Mouse (Mus musculus): ENCODE measurements at regions not wholly inside any gene's neighbourhood (a gene's known extent, or its start where the extent isn't known, plus 50 kb on each side); places are given as distances from the start of the nearest gene placed in this dataset.

DNA sequence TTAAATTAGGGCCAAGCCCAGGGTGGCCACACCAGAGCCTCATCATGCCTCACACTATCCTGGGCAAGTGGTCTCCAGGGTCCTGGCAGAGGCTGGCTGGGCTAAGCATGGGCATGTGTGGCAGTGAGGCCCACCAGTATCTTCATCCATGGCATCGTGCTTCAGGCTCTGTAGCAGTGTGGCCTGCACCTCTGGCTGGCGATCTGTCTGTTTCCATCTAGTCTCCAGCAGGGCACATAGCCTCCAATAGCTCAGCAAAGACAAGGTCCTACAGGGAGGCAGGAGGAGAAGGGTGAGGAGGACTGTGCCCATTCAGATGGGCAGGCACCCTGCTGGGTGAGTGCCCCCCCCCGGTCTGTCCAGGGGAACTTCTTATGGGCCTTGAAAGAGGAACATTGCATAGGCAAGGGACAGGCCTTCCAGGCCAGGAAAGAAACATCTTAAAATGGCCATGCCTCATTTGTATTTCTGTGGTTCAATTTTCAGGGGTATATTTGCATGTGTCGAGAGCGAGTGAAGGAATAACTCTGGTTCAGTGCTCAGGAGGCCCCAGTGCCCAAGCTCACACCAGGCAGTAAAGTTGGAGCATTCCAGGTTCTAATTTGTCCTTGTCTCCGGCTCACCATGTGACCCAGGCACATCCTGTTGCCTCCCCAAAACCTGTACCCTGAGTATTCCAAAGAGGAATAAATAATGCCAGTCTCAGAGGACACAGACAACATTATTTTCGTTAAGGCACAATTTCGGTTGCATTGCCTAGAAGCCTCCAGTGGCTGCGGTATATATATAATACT is 60.4 kb upstream of the Ppara start:
- DNase-seq (ENCODE audit: low spot score in 2 of 2), result no peak

DNA sequence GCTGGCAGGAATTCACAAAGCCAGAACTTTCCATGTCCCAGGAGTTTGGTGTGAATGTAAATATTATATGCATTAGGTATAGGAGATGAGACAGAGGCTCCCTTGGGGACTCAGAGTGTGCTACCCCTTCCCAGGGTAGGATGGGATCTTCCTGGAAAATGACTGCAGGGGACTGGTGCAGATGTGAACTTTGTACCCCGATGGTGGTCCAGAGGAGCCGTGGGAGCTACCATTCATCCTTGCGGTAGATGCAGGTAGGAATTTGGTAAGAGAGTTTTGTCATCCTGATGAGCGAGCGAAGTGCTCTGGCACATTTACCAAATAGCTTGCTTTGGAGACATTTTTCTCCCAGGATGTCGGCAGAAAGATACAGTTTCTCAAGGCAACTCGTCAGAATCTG is 59.7 kb upstream of the Ppara start:
- no peak for DNase-seq (ENCODE audit: low spot score in 2 of 2)

DNA sequence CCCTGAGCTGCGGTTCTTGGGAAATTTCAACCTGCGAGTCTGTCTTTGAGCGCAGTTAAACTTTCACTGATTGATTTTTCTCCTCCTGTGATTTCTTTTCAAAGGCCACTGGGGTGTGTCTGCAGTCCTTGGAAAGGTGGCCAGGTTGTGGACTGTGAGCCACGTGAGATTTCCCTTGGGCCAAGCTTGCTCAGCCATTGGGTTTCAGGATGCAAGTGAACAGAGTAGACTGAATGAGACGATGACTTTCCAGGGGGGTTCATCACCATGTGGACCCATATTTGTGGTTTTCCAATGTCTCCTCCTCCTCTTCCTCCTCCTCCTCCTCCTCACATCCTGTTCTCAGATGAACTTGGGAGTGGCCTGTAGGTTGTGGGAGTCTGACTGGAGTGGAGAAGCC is 59.0 kb upstream of the Ppara start:
- DNase-seq (ENCODE audit: low spot score in 2 of 2), result no peak

DNA sequence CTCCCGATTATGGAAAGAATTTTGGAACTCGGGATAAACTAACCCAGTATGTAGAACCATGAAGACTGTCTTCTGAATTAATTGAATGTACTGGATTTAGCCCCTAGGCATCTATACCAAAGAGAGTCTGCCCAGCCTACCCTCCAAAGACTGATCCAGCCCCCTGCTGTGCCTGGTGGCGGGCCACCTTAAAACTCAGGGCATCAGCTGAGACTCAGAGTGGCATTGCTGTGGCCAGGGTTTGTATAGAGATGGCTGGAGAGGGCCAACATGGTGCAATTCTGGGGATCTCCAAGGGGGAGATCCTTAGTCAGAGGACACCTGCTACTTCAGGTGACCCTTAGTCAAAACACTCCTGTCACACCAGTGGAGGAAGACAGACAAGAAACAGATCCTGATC is 58.6 kb upstream of the Ppara start:
- no peak for DNase-seq (ENCODE audit: low spot score in 2 of 2)

DNA sequence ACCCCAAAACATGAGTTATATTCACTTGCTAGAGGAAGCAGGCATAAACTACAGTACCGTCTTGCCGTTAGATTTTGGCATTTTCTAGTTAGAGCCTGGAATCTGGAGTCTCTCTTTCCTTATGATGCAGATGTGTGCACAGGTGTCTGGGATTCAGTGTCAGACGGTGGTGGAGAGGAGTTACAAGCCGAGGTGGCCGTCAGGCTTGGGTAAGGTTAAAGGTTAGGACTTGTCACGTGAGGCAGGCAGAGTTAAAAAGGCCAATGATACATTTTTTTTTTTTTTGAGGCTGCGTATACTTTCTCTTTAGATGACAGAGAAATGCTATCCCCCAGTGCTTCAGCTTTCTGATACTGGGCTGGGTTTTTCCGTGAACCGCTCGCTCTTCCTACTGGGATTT is 57.9 kb upstream of the Ppara start:
- DNase-seq (ENCODE audit: low spot score in 2 of 2), result no peak

DNA sequence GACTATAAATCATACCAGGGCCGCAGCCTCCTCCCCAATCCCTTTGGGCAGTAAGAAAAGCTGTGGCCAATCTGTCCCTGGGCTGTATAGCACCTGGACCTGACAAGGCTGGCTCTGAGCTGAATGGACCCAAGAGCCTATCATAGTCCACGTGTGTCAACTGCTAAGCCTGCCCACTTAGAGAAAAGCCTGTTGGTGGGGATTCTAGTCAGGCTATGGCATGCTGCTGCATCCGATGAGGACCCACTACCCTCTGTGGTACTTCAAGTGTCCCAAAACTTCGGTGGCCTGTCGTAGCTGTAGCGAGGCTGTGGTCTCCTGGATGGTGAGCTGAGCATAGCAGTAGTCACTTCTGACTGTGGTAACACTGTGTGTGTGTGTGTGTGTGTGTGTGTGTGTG is 57.4 kb upstream of the Ppara start:
- DNase-seq (ENCODE audit: low spot score in 2 of 2), result no peak

DNA sequence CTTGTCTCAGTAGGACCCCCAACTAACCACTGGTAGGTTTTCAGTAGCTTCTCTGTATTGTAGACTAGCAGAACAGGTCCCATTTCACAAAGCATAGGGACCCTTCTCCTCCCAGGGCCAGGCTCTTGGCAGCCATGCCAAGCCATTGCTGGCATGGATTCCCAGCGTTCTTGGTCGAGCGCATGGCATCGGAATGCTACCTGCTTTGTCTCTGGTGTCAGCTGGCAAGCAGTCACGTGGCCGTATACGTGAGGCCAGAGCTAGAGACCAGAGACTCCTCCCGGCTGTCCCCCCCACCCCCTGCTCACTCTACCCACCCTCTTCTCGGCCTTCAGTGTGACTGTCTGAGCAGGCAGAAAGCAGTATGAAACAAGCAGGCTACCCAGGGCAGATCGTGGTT is 56.9 kb upstream of the Ppara start:
- DNase-seq (ENCODE audit: low spot score in 2 of 2), result peak in 1 of 2 experiments; percentile 82

DNA sequence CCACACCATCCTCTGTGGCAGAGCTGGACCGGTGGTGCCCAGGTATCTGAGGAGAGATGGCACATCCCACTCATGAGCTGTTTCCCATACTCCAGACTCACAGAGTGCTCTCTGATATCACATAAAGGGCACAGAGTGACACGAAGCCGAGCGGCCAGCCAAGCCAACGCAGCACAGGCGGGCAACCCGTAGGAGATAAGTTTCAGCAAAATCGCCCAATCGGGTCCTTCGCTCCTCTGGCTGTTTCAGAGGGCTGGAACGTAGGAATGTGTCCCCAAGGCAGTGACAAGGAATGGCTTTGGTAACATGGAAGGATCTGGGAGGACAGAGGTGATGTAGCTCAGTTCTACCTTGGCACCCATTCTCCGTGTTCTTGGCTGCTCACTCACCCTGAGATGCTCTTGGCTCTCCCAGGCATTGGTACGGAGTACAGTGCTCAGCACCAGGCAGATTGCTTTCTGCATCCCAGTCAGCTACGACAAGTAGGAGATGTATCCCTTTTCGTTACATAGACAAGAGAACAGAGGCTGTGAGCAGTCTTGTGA is 56.4 kb upstream of the Ppara start:
- no peak for DNase-seq (ENCODE audit: low spot score in 2 of 2)

DNA sequence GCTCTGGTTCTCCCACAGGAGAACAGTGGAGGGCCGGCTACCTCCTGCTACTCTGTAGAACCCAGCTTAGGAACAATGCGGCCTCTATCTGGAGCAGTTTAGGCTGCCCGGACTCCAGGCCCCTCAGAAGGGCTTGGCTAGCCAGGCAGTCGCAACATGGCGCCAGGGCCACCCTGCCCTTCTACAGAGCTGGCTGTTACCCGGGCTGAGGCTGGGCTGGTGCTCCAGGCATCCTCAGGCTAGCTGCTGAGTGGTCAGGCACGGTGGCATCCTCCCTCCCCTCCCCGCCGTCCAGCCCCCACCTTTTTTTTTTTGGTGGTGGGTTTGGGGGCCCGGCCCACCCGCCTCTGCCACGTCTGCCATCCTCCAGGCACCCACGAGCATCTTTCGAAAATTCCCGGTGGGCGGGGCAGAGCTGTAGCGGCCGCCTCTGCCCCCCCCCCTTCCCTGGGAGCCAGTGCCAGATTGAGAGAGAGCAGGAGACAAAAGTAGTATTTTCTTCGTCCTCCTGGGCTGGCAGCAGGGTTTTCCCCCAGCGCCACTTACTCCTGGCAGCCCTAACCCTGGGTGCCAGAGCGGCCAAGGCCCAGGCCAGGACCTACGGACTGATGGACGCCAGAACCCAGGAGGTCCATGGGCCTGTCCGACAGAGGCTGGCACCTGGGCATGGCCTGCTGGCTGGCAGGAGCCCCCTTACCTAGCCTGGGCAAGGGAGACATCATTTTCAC is 55.6 kb upstream of the Ppara start:
- DNase-seq (ENCODE audit: low spot score in 2 of 2), result peak in 1 of 2 experiments; percentile 83

DNA sequence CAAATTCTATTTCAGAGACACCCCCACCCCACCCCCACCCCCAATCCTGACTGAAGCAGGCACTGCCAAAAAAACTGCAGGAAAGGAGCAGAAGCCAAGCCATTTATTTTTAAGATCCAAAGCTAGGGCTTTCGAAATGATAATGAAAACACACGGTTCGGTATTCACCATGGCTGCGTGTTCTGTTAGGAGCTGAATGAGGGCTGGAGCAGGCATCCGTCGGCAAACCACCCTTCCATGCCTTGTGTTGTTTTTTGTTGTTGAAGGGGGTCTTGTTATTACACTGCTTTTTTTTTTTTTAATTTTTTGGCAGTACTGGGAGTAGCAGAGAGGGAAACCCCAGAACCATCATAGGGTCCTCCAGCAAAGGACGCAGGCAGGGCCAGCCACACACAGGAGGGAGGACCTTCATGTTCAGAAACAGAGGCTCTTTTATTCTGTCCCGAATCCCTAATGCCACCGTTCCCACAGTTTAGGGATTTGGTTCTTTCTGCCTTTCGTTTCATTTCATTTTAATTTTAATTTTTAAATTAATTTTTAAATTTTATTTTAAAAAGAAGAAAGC is 54.8 kb upstream of the Ppara start:
- peak in 1 of 2 experiments; percentile 73 for DNase-seq (ENCODE audit: low spot score in 2 of 2)

DNA sequence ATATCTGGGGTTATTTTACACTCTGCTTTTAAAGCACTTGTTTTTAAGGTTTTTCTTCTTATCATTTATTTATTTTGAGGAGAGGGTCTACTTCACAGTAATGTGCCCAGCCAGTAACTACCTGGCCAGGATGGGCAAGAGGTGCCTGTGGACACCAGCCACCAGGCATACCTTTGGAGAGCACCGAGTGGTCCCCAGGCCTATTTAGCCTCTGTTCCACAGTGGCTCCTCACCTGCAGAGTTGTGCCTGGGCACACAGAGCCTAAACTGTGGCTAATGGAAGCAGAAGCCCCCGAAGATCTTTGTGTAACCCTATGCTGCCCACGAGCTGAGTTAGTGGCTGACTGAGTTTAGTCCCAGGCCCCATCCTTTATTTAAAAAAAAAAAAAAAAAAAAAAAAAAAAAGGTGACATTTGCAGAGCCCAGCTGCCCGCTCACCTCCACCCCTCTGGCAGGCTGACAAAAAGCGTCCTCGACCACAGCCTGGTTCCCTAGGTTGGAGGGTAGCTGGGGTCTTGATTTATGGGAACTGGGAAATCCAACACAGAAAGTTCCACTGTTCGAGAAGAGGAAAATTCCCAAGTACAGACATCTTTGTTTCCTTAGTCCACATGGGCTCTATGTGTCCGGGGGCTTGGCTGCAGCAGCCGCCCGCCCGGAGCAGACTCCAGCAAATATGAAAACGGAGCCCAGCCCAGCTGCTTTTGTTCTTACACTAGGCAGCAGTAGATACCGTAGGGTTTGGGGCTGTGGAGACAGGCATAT is 54.1 kb upstream of the Ppara start:
- no peak for DNase-seq (ENCODE audit: low spot score in 2 of 2)

DNA sequence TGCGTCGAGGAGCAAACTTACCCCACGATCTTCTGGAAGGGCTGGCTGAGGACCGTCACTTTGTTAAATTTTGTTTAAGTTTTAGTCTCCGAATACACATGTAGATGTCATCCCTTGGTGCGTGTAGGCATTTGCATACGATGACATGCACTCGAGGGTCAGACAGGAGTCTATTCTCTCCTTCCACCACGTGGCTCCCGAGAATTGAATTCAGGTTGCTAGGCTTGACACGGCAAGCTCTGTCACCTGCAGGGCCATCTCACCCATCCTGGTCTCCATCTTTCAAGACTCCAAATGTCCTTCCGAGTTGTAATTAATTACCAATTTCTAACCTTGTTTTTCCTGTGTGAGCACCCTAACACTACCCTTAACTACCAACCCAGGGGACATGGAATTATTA is 52.7 kb upstream of the Ppara start:
- no peak for DNase-seq (ENCODE audit: low spot score in 2 of 2)

DNA sequence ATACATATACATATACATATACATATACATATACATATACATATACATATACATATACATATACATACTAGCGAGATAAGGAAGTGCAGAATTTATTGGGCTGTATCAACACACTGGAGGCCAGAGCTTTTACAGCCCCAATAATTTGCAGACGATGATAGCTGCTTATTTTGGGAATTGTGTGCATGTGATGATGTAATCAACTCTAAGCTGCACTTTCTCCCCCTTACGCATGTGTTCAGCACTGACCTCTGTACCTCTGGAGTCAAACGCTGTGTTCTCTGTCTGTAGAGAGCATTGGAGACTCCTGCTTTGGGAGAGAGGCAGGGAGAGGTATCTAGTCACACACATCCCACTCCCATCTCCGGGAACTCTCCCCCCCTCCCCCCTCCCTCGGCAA is 52.0 kb upstream of the Ppara start:
- no peak for DNase-seq (ENCODE audit: low spot score in 2 of 2)

DNA sequence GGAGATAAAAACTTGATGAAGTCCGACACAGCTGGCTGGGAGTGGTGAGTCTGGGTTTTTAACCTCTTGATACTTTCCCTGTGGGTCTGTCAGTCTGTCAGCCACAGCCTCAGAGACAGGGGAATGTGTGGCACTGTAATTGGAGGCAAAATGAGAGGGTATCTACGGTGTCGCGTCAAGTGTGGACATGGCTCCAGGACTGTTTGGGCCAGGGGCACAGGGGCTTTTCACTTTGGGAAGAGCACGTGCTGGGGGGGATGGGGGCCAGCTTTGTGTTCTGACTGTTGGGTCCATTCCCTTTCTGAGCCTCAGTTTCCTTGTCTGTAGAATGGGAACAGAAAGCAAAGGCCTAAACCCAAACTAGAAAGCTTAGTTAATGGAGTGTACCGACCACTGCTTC is 51.5 kb upstream of the Ppara start:
- DNase-seq (ENCODE audit: low spot score in 2 of 2), result no peak

DNA sequence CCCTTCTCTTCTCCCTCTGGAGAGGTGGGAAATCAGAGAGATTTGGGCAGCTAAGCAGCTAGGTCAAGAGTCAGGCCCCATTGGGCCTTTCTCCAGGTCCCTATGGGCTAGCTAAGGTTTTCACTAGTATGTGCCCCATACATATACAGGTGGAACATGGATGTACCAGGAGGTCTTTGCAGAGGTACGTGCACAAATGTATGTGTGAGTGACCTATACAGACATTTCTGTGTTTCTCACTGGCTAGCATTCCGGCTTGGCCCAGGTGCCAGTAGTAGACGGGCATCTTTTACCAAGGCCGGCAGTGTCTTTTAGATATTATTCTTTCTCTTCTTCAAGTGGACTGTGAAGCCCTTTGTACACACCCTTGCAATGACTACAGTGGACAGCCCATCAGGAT is 51.1 kb upstream of the Ppara start:
- DNase-seq (ENCODE audit: low spot score in 2 of 2), result no peak

DNA sequence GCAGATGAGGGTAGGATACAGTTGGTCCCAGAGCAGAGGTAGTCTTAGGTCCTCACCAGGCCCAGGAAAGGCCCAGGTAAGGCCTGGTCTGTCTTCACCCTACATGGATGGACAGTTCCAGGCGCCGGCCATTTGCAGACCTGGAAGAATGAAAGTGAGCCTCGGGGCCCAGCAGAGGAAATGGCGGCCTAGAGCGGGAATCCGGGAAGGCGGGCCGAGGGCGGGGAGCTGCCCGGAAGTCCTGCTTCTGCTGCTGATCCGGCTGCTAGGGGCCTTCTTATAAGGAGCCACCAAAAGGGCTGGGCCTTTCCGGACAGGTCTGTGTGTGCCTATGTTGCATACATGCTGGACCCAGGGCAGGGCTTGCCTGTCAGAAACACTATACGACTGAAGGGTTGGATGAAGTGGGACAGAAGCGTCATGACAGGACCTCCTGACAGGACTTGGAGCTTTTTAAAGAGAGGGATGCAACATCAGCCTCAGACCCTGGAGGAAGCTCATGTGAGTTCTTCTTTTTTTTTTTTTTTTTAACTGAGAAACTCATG is 50.5 kb upstream of the Ppara start:
- no peak for DNase-seq (ENCODE audit: low spot score in 2 of 2)

DNA sequence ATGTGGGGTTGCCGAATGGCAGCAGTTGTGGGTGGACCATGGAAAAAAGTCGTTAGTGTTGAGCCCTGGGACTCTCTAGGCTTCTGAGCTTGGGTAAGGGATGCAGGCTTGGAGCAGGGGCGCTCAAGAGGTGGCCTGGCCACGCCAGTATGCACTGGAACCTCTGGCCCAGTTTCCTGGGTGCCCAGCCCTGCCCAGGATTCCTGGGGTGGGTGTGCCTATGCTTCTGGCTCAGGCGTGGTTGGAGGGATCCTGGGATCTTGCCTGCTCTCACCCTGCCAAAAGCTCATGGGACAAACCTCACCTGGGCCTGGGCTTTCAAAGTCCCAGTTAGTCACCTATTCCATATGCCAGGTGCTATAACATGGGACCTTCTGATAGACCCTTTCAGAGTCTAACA is 49.9 kb upstream of the Ppara start:
- DNase-seq (ENCODE audit: low spot score in 2 of 2), result no peak

Measured in layer of hippocampus, postnatal 14 days (tissue).